Mouse (Mus musculus): ENCODE measurements around the gene Tirap. TPM values are rescaled to one million over a fixed set of nuclear protein-coding genes. Genes with fewer than 3 reads are reported as not detected.

Gene Tirap
- total RNA-seq, 2 experiments from 2014 or later: 1.1 to 2.1 TPM

GRCm38 (mm10) chr9:35210542-35211474, 10.7 kb upstream of the Tirap start, which contains the start of gene Foxred1:
Gene Foxred1 (minus strand): TSS chr9:35211055.
- intact Hi-C loops (cut with DNase I): loop anchor here (2.0 kb wide), 2 partner anchors 34 to 56 kb away; partner anchors contain the start of genes Dcps, Fam118b and Rpusd4
- Histone ChIP-seq H3K27ac (peak within 1 kb of the TSS; percentile 97), H3K4me3 (peak within 1 kb of the TSS; percentile 95)
- peak; percentile 99 for DNase-seq (ENCODE audit: extremely low spot score in 1 of 2, low spot score in 2 of 2)
- TF ChIP-seq CTCF (IDR thresholded peaks at IDR 0.05): no peak

- intact Hi-C loops (cut with DNase I): no loop called here
These were observed 4.3 kb upstream of the Tirap start for GRCm38 (mm10) chr9:35204421-35204820.

DNA sequence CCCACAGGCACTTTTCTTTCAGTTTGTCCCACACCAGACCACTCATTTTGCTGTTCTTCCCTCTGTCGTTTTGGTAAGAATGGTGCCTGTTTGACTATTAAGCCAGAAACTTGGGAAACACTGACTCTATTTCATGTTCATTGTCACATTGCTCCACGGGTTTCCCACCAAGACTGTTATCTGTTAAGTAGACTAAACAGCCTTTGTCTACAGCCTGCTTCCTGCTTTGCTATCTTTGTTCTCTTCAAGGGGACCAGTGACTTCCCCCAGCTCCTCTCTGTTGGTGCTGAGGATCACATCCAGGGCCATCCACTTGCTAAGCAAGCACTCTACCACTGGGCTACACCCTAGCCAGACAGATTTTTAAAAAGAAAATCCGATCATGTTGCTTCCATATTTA, 3.4 kb upstream of the Tirap start:
- DNase-seq (ENCODE audit: extremely low spot score in 1 of 2, low spot score in 2 of 2): no peak
- no peak for TF ChIP-seq CTCF (IDR thresholded peaks at IDR 0.05)
- intact Hi-C loops (cut with DNase I): no loop called here

More at GRCm38 (mm10) chr9:35204421-35204820, 4.3 kb upstream of the Tirap start:
- no peak for DNase-seq (ENCODE audit: extremely low spot score in 1 of 2, low spot score in 2 of 2)
- no peak overlapping the region for H3K27ac ChIP-seq
- H3K4me3 ChIP-seq: no peak overlapping the region
- TF ChIP-seq CTCF (IDR thresholded peaks at IDR 0.05): no peak

GRCm38 (mm10) chr9:35200529-35201060, 504 bp upstream of the Tirap start:
- Histone ChIP-seq H3K4me3 (peak overlapping the region; percentile 67), H3K27ac (no peak overlapping the region)
- TF ChIP-seq CTCF (IDR thresholded peaks at IDR 0.05): no peak
- DNase-seq (ENCODE audit: extremely low spot score in 1 of 2, low spot score in 2 of 2): no peak
- intact Hi-C loops (cut with DNase I): no loop called here

More for the DNA sequence above, 3.4 kb upstream of the Tirap start:
- Histone ChIP-seq H3K27ac (no peak overlapping the region), H3K4me3 (no peak overlapping the region)

DNA sequence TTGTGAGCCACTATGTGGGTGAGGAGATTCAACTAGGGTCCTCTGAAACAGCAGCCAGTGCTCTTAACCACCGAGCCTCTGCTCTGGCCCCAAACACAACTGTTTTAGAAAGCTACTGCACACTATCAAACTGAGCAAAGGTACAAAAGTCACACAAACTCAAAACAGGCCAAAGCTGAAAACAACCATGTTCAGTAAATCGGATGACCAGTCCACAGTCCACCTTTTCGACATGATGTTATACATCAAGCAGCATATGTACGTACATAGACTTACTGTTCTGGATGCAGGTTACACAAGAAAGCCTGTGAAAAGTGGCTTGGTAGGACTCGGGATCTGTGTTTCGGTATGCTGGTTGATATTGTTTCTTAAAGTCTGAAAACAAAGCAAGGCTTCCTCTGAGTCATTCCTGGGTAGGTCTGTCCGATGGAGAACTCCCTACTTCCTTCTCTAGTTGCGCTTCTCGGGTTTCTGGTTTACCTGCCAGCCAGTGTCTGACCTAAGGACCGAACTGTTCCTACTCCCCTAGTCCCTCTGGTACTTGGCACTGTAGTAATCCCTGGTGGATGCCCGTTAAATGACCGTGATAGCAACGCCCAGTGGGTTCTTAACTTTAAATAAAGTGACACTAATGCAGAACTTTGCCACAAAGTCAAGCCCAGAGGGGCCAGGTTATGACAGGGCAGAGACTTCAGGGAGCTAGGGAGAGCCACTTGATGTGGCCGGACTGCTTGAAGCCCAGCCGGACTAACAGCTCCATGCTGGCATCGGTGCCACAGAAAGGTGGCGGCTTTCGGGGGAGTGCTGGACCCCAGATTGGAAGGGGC, 933 bp downstream of the Tirap start:
- Histone ChIP-seq H3K4me3 (peak overlapping the region; percentile 67), H3K27ac (peak overlapping the region; percentile 65)
- intact Hi-C loops (cut with DNase I): no loop called here
- no peak for DNase-seq (ENCODE audit: extremely low spot score in 1 of 2, low spot score in 2 of 2)
- TF ChIP-seq CTCF (IDR thresholded peaks at IDR 0.05): no peak

DNA sequence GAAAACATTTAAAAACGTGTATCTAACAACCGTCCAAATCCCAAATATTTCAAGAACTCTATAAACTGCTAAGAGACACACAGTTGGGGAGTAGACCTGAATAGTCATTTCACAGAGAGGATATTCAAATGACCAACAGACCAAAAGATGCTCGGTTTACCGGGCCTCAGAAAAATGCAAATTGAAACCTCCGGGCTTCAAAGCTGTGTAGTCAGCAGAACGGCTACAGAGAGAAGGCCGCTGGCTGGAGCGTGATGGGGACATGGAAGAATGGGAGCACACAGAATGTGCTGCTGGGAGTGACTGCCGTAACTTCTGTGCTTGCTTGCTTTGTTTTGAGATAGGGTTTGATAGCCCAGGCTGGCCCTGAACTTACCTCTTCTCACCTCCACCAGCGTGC, 1.7 kb downstream of the Tirap start:
- TF ChIP-seq CTCF (IDR thresholded peaks at IDR 0.05): no peak
- H3K27ac ChIP-seq: no peak overlapping the region
- no peak for DNase-seq (ENCODE audit: extremely low spot score in 1 of 2, low spot score in 2 of 2)
- intact Hi-C loops (cut with DNase I): no loop called here
- H3K4me3 ChIP-seq: no peak overlapping the region

DNA sequence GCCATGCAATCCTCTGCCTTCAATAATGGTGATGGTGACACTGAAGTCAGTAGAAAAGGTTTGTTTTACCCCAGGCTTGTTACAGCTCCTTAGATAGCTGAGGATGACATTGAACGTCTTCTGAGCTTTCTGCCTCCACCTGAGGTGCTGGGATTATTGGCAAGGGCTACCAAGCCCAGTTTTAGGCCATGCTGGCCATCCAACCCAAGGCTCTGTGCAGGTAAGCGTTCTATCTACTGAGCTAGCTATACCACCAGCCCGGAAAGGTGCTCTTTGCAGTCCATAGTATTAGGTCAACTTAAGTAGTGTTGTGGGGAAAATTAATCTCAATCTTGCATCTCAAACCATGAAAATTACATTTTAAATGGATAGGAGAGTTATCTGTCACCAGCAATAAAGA, 2.5 kb downstream of the Tirap start:
- intact Hi-C loops (cut with DNase I): no loop called here
- no peak for DNase-seq (ENCODE audit: extremely low spot score in 1 of 2, low spot score in 2 of 2)
- Histone ChIP-seq H3K27ac (no peak overlapping the region), H3K4me3 (no peak overlapping the region)
- TF ChIP-seq CTCF (IDR thresholded peaks at IDR 0.05): no peak

DNA sequence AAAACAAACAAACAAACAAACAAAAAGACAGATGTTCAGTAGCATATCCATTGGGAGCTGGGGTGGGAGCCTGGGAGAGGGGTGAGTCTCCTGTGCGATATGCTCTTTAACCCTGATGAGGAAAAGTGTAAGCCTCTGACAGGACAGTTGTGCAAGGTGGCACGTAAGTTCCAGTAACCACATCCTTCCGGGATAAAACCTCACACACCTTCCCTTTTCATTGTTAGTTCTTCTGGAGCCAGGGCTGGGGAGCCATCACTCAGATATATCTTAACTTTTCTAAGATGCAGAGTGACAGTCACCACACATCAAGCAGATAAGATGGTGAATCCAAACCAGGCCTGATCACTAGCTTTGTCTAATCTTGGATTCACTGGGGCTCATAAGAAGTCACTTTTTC, 6.0 kb downstream of the Tirap start:
- Histone ChIP-seq H3K4me3 (no peak overlapping the region), H3K27ac (no peak overlapping the region)
- no peak for TF ChIP-seq CTCF (IDR thresholded peaks at IDR 0.05)
- DNase-seq (ENCODE audit: extremely low spot score in 1 of 2, low spot score in 2 of 2): no peak
- intact Hi-C loops (cut with DNase I): no loop called here

DNA sequence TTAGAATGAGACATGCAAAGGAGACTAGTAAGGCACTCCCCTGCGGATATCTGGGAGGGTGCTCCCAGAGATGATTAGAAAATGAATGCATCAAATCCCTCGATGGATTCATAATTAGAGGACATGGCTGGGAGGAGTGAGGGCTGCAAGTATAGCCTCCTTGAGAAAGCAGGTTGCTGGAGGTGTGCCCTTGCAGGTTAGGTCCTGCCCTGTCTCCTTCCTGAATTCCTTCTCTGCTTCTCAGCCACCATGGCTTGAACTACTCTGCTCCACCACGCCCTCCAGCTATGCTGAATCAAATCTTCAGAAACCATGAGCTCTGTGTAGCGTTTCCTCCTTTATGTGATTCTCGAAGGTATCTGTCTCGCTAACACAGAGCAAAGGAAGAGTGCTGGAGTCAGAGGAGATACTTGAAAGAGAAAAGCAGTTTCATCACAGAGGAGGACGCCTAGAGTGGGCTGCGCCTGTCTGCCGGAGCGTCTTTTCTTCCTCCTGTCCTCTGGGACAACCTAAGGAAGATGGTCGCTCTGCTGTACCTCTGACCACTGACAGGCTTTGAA, 7.0 kb downstream of the Tirap start:
- intact Hi-C loops (cut with DNase I): no loop called here
- no peak for TF ChIP-seq CTCF (IDR thresholded peaks at IDR 0.05)
- no peak overlapping the region for H3K27ac ChIP-seq
- no peak for DNase-seq (ENCODE audit: extremely low spot score in 1 of 2, low spot score in 2 of 2)
- H3K4me3 ChIP-seq: no peak overlapping the region

DNA sequence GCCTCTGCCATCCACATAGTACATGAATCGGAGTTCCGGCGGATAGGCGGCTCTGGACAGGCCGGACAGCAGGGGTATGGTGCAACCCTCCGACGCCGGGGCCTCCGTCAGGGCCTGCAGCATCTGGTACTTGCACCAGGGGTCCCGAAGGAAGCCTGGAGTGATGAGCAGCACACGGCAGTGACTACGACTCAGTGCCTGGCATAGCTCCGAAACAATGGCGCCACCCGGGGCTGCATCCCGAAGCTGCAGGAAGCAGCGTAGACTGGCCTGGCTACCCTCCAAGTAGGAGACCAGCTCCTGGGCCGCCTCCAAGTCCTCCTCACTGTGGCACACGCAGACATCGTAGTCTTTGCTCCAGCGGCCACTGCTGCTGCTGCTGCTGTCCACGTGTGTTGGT, 11.4 kb downstream of the Tirap start:
- Histone ChIP-seq H3K4me3 (no peak overlapping the region), H3K27ac (no peak overlapping the region)
- TF ChIP-seq CTCF (IDR thresholded peaks at IDR 0.05): no peak; the same call in 1 of the 2 replicates
- DNase-seq (ENCODE audit: extremely low spot score in 1 of 2, low spot score in 2 of 2): peak; percentile 42 to 43
- intact Hi-C loops (cut with DNase I): no loop called here

GRCm38 (mm10) chr9:35187351-35187903, 12.7 kb downstream of the Tirap start:
- DNase-seq (ENCODE audit: extremely low spot score in 1 of 2, low spot score in 2 of 2): no peak
- Histone ChIP-seq H3K27ac (no peak overlapping the region), H3K4me3 (no peak overlapping the region)
- intact Hi-C loops (cut with DNase I): no loop called here
- TF ChIP-seq CTCF (IDR thresholded peaks at IDR 0.05): no peak
